Mouse (Mus musculus): Measurements from ENCODE around the gene Fam83e. TPM values are rescaled to one million over a fixed set of nuclear protein-coding genes. Genes with fewer than 3 reads are reported as not detected.
A peak's percentile ranks its signal among the peaks of the same experiment; 100 is the strongest.

The Fam83e gene
- polyA plus RNA-seq, 1 experiment from 2014 or later = 0.33 TPM

DNA sequence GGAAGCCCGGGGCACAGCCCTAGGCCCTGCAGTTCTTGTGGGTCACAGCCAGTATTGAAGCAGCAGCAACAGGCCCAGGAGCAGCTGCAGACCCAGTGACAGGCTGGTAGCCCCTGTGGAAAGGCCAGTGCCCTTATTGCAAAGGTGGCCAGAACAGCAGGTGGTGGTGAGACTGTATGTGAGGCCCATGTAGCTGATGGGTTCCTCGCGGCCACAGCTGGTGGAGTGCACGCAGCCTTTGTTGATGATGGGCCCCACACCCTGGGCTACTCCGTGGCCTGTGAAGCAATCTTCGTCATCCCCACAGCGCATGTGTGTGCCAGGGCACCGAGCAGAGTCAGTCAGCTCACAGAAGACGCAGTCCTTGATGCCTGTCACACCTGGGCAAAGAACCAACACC is 4.1 kb downstream of the Fam83e start:
- Histone ChIP-seq H3K9me3 (replicated peaks) (no peaks in the 10 kb centered on the region), H3K27me3 (no peaks in the 10 kb centered on the region), H3K27ac (replicated peaks) (no peak overlapping the region), H3K4me1 (replicated peaks) (peaks cover 15% of the 10 kb centered on the region), H3K4me2 (no peak overlapping the region), H3K9ac (no peak overlapping the region), H3K36me3 (replicated peaks) (peaks cover 59% of the 10 kb centered on the region), H3K4me3 (replicated peaks) (no peak overlapping the region)
- WGBS (ENCODE audit: insufficient replicate concordance) = 80% methylated on average over 9 of the region's 9 CpGs
- no peak for ATAC-seq (ENCODE audit: insufficient read depth)

DNA sequence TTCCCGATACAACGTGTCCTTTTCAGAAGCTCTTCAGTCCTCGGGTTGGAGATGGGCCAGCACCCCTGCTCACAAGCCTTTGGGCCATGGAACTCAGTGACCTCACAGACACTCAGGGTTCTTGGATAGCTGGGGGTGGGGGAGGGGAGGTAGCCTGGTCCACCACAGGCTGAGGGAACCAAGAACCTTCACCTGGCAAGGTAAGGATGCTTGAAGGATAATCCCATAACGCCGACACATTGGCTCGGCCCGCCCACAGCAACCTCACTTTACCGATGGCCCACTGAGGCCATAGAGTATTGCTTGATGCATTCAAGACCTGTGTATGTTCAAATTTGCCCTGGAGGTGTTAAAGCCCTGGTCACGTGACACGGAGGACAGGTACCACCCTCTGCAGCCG is 4.7 kb downstream of the Fam83e start, which contains the start of gene Spaca4:
Gene Spaca4 (minus strand): TSS at position 101 of the 400 bp plus-strand sequence.
- WGBS (ENCODE audit: insufficient replicate concordance) = 81% methylated on average over 11 of the region's 11 CpGs
- no peak within 1 kb of the TSS for H3K4me2 ChIP-seq
- H3K9ac ChIP-seq = no peak within 1 kb of the TSS
- peaks cover 12% of the 10 kb centered on the region for H3K4me1 ChIP-seq (replicated peaks)
- H3K4me3 ChIP-seq (replicated peaks) = no peak within 1 kb of the TSS
- no peaks in the 10 kb centered on the region for H3K9me3 ChIP-seq (replicated peaks)
- no peak within 1 kb of the TSS for H3K27ac ChIP-seq (replicated peaks)
- H3K36me3 ChIP-seq (replicated peaks) = peaks cover 53% of the 10 kb centered on the region
- no peak for ATAC-seq (ENCODE audit: insufficient read depth)
- no peaks in the 10 kb centered on the region for H3K27me3 ChIP-seq

DNA sequence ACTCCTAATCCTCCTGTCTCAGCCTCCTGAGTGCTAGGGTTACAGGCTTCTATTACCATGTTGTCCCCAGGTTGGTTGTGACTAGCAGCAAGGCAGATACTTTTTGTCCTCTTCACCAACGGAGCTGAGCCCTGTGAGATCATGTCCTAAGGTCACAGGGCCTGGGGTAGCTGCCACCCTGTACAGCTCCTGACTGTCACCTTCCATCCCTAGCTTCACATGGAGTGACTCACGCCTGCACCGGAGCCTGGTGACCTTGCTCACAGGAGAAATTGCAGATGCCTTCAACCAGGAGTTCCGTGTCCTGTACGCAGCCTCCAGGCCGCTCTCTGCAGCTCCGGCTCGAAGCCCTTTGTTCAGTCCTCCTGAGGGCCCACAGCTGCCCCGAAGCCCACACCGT is 5.4 kb downstream of the Fam83e start:
- Histone ChIP-seq H3K27ac (replicated peaks) (no peak overlapping the region), H3K36me3 (replicated peaks) (peaks cover 46% of the 10 kb centered on the region)

DNA sequence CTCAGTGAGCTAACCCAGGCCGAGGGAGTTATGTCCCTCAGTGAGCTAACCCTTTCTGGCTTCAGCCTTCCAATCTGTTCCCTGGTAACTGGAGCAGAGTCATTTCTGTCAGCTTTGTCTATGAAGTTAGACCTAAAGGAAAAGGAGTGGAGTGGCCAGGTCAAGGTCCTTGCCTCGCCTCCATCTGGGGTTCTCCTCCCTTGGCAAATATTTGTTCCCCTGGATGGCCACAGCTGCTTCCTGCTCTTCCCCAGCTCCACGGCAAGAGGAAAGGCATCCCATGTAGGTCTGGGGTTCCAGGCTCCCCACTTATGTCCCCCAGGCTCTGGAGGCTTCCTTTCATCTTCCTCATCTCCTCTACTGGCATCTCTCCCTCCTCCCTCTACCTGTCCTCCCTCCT is 6.6 kb downstream of the Fam83e start:
- no peak overlapping the region for H3K27ac ChIP-seq (replicated peaks)
- H3K4me1 ChIP-seq (replicated peaks) = peaks cover 13% of the 10 kb centered on the region
- no peak overlapping the region for H3K4me3 ChIP-seq (replicated peaks)
- H3K4me2 ChIP-seq = no peak overlapping the region
- no peak for ATAC-seq (ENCODE audit: insufficient read depth)
- WGBS (ENCODE audit: insufficient replicate concordance) = 63% methylated on average over 3 of the region's 3 CpGs
- H3K36me3 ChIP-seq (replicated peaks) = peaks cover 34% of the 10 kb centered on the region
- no peak overlapping the region for H3K9ac ChIP-seq
- H3K27me3 ChIP-seq = no peaks in the 10 kb centered on the region
- no peaks in the 10 kb centered on the region for H3K9me3 ChIP-seq (replicated peaks)

More for the DNA sequence above, 5.4 kb downstream of the Fam83e start:
- Histone ChIP-seq H3K4me2 (no peak overlapping the region), H3K27me3 (no peaks in the 10 kb centered on the region), H3K4me3 (replicated peaks) (no peak overlapping the region), H3K9me3 (replicated peaks) (no peaks in the 10 kb centered on the region), H3K9ac (no peak overlapping the region), H3K4me1 (replicated peaks) (peaks cover 13% of the 10 kb centered on the region)
- ATAC-seq (ENCODE audit: insufficient read depth) = no peak
- WGBS (ENCODE audit: insufficient replicate concordance) = 85% methylated on average over 10 of the region's 10 CpGs

DNA sequence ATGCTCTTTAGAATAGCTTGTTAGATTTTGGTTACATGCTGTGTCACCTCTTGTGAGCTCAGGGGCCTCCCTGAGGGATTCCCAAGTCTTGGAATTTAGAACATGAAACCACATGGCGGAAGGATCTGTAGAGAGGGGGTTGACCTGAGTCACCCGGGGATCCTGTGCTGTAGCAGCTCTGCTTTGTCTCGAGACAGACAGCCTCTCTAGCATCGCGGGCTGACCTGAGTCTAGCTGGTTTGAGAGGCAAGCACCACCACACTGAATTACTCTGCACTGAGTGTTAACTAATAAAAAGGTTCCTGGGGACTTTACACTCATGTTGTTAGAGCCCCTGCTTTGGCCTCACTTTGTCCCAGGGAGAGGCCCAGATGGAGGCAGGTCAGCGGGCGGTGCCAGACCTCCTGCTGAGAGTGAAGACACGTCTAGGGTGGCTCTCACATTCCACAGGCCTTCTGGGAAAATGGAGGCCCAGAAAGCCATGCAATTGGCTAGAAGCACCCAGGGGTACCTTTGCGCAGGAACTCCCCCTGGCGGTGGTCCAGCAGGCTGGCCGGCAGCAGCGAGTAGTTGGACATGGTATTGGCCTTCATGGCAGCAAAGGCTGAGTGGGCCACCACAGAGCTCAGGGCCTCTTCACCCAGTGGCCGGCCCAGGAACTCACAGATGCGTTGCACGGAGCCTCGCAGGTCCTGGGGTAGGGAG is 9.9 kb downstream of the Fam83e start:
- Histone ChIP-seq H3K4me2 (no peak overlapping the region), H3K9ac (no peak overlapping the region), H3K4me3 (replicated peaks) (no peak overlapping the region), H3K9me3 (replicated peaks) (no peaks in the 10 kb centered on the region), H3K4me1 (replicated peaks) (peaks cover 13% of the 10 kb centered on the region), H3K27ac (replicated peaks) (no peak overlapping the region), H3K27me3 (no peaks in the 10 kb centered on the region), H3K36me3 (replicated peaks) (peaks cover 2% of the 10 kb centered on the region; the same call in 1 of the 2 replicates)
- 0 out of 2 replicates have a peak, but pooled peaks have one; percentile 19 for ATAC-seq (ENCODE audit: insufficient read depth)
- 29% methylated on average over 16 of the region's 16 CpGs for WGBS (ENCODE audit: insufficient replicate concordance)

DNA sequence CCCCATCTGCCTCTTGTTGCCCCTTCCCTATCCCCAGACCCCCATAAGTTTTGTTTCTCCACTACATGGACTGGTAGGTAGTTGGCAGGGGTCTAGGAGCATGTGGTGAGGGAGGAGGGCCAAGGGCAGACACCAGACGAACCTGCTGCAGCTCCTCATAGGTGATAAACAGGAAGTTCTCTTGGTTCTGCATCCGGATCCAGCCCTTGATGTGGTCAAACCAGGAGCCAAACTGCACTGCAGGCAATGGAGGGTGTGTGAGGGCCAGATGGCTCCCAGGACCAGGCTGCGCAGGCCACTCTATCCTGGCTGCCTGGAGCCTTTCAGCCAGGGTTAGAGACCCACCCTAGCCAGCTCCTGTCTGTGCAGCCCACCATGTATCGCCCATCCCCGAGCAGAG is 12.5 kb downstream of the Fam83e start:
- no peaks in the 10 kb centered on the region for H3K27me3 ChIP-seq
- H3K9me3 ChIP-seq (replicated peaks) = no peaks in the 10 kb centered on the region
- no peaks in the 10 kb centered on the region for H3K36me3 ChIP-seq (replicated peaks)
- no peak overlapping the region for H3K27ac ChIP-seq (replicated peaks)
- H3K9ac ChIP-seq = no peak overlapping the region
- WGBS (ENCODE audit: insufficient replicate concordance) = 56% methylated on average over 5 of the region's 5 CpGs
- H3K4me1 ChIP-seq (replicated peaks) = peaks cover 7% of the 10 kb centered on the region
- no peak overlapping the region for H3K4me2 ChIP-seq
- ATAC-seq (ENCODE audit: insufficient read depth) = no peak
- H3K4me3 ChIP-seq (replicated peaks) = no peak overlapping the region

DNA sequence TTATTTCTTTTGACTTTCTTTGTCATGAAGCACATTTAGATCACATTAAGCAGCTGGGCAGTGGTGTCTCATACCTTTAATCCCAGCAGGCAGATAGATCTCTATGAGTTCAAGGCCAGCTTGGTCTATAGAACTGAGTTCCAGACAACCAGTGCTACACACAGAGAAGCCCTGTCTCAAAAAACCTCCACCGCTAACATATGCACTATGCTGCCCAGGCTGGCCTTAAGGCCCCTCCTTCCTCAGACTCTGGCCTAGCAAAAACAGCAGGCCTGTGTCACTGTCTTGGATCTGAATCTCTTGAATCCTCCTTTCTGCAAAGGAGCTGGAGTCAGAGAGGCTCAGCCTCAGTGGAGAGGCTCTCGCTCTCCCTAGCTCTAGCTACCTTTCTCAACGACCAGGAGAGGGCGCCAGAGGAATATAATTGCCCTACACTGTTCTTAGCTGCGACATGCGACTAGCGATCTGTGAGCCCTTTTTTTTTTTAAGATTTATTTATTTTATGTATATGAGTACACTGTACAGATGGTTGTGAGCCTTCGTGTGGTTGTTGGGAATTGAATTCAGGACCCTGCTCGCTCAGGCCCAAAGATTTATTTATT is 18.3 kb downstream of the Fam83e start:
- ATAC-seq (ENCODE audit: insufficient read depth) = no peak
- H3K4me3 ChIP-seq (replicated peaks) = no peak overlapping the region
- H3K4me2 ChIP-seq = no peak overlapping the region
- WGBS (ENCODE audit: insufficient replicate concordance) = 9% methylated on average over 9 of the region's 9 CpGs
- no peaks in the 10 kb centered on the region for H3K27me3 ChIP-seq
- no peak overlapping the region for H3K9ac ChIP-seq
- H3K9me3 ChIP-seq (replicated peaks) = no peaks in the 10 kb centered on the region
- no peaks in the 10 kb centered on the region for H3K36me3 ChIP-seq (replicated peaks)
- no peak overlapping the region for H3K27ac ChIP-seq (replicated peaks)
- 0 out of 2 replicates have a peak, but pooled peaks cover 12% of the 10 kb centered on the region for H3K4me1 ChIP-seq (replicated peaks)

DNA sequence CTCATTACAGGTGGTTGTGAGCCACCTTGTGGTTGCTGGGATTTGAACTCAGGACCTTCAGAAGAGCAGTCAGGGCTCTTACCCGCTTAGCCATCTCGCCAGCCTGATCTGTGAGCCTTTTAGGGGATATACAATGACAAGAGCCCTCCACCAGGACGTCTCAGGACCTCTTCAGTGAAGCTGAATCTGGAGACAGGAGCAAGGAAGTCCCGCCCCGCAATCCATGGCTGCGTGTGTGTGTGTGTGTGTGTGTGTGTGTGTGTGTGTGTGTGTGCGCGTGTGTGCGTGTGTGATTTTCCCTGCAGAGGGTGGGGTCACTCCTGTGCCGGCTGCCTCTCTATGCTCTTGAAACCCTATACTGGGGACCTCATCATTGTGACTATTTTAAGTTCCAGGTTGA is 18.8 kb downstream of the Fam83e start:
- H3K27ac ChIP-seq (replicated peaks) = no peak overlapping the region
- 53% methylated on average over 10 of the region's 10 CpGs for WGBS (ENCODE audit: insufficient replicate concordance)
- 0 out of 2 replicates have a peak, but pooled peaks cover 12% of the 10 kb centered on the region for H3K4me1 ChIP-seq (replicated peaks)
- no peak overlapping the region for H3K9ac ChIP-seq
- H3K4me2 ChIP-seq = no peak overlapping the region
- H3K9me3 ChIP-seq (replicated peaks) = no peaks in the 10 kb centered on the region
- no peak overlapping the region for H3K4me3 ChIP-seq (replicated peaks)
- no peaks in the 10 kb centered on the region for H3K36me3 ChIP-seq (replicated peaks)
- H3K27me3 ChIP-seq = no peaks in the 10 kb centered on the region
- ATAC-seq (ENCODE audit: insufficient read depth) = no peak

DNA sequence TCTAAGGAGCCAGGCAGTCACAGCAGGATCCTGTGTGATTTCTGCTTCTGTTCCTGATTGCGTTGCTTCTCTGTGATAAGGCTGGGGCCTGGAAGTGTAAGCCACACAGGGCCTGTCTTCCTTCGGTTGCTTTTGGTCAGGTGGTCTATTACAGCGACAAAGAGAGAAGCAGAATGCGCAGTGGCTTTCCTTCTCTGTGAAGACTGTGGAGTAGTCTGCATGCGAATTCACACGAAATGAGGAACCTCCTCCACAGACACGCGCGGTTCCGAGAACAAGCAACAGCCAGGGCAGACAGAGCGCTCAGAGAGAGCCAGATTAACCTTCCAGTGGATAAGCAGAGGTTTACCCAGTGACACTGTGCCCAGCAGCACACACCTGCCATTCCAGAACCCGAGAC is 20.3 kb downstream of the Fam83e start:
- peak overlapping the region; percentile 51 for H3K4me2 ChIP-seq
- H3K27me3 ChIP-seq = no peaks in the 10 kb centered on the region
- no peak overlapping the region for H3K27ac ChIP-seq (replicated peaks)
- no peaks in the 10 kb centered on the region for H3K9me3 ChIP-seq (replicated peaks)
- no peak overlapping the region for H3K9ac ChIP-seq
- H3K4me1 ChIP-seq (replicated peaks) = 0 out of 2 replicates have a peak, but pooled peaks cover 12% of the 10 kb centered on the region
- ATAC-seq (ENCODE audit: insufficient read depth) = no peak
- no peaks in the 10 kb centered on the region for H3K36me3 ChIP-seq (replicated peaks)
- WGBS (ENCODE audit: insufficient replicate concordance) = 30% methylated on average over 12 of the region's 12 CpGs
- H3K4me3 ChIP-seq (replicated peaks) = no peak overlapping the region

DNA sequence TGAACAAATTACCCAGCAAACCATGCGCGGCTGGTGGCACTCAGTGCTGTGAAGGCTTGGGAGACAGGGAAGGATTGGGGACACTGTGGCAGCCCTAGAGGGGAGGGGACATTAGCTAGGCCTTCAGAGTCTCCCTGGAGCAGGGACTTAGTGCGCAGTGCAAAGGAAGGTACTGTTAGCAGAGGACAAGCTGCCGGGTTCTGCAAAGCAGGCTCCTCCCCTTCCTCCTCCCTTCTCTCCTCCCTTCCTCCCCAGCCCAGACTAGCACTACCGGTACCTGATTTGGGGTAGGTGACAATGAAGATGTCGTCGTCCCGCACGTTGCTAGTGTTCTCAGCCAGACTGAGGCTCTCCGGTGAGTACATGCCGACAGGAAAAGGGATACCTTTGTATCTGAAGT is 20.8 kb downstream of the Fam83e start:
- H3K27ac ChIP-seq (replicated peaks) = no peak overlapping the region
- 25% methylated on average over 11 of the region's 11 CpGs for WGBS (ENCODE audit: insufficient replicate concordance)

DNA sequence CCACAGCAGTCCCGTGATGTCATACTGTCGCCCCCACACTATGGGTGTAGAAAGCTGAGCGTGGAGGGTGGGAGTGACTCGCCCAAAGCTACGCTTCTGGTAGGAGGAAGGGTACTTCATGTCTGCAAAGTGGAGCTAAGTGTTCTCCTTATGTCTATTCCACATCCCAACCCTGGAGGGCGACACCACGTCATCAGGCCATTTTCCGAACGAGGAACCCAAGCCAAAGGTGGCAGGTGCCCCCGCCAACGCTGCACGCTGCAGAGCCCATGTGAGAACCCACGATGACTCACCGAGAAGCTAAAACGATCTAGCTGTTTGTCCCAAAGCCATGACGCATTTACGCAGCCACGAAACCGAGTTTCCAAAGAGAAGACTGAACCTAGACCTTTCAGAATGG is 21.3 kb downstream of the Fam83e start:
- H3K4me2 ChIP-seq = peak overlapping the region; percentile 51
- H3K36me3 ChIP-seq (replicated peaks) = no peaks in the 10 kb centered on the region
- 25% methylated on average over 19 of the region's 19 CpGs for WGBS (ENCODE audit: insufficient replicate concordance)
- no peak overlapping the region for H3K27ac ChIP-seq (replicated peaks)
- peak overlapping the region; percentile 11 for H3K4me3 ChIP-seq (replicated peaks)
- no peaks in the 10 kb centered on the region for H3K27me3 ChIP-seq
- no peak for ATAC-seq (ENCODE audit: insufficient read depth)
- 0 out of 2 replicates have a peak, but pooled peaks cover 12% of the 10 kb centered on the region for H3K4me1 ChIP-seq (replicated peaks)
- no peak overlapping the region for H3K9ac ChIP-seq
- H3K9me3 ChIP-seq (replicated peaks) = no peaks in the 10 kb centered on the region

More for the DNA sequence above, 20.8 kb downstream of the Fam83e start:
- peak overlapping the region; percentile 51 for H3K4me2 ChIP-seq
- 0 out of 2 replicates have a peak, but pooled peaks cover 12% of the 10 kb centered on the region for H3K4me1 ChIP-seq (replicated peaks)
- no peaks in the 10 kb centered on the region for H3K27me3 ChIP-seq
- peak overlapping the region; percentile 11 for H3K4me3 ChIP-seq (replicated peaks)
- no peaks in the 10 kb centered on the region for H3K9me3 ChIP-seq (replicated peaks)
- H3K36me3 ChIP-seq (replicated peaks) = no peaks in the 10 kb centered on the region
- ATAC-seq (ENCODE audit: insufficient read depth) = no peak
- H3K9ac ChIP-seq = no peak overlapping the region

All from liver, embryonic 15.5 days (tissue).